Mouse (Mus musculus): ENCODE measurements around the gene Frat1.

- no peak for TF ChIP-seq POLR2A (IDR thresholded peaks at IDR 0.05; ENCODE audit: low read depth, low read length)
- no peak for TF ChIP-seq CTCF (IDR thresholded peaks at IDR 0.05; ENCODE audit: extremely low read depth, insufficient read depth, insufficient read length, insufficient replicate concordance)
Measured at GRCm38 (mm10) chr19:41869296-41869695, 39.5 kb downstream of the Frat1 start.

Data from spleen, adult 2 months (tissue).